Mouse (Mus musculus): ENCODE data around the gene Qprt. TPM values are rescaled to one million over a fixed set of nuclear protein-coding genes. Genes with fewer than 3 reads are reported as not detected.

Gene Qprt
- polyA plus RNA-seq, 1 experiment from 2014 or later: 151 TPM

GRCm38 (mm10) chr7:127098521-127098920, 23.5 kb downstream of the Qprt start:
- H3K4me2 ChIP-seq (ENCODE audit: low read depth, low read length): no peak overlapping the region
- no peaks in the 10 kb centered on the region for H3K9me3 ChIP-seq (ENCODE audit: low read length)
- H3K4me3 ChIP-seq (ENCODE audit: low read depth, low read length): no peak overlapping the region
- no peak overlapping the region for H3K27ac ChIP-seq (ENCODE audit: low read depth)
- H3K4me1 ChIP-seq (ENCODE audit: insufficient read depth): no peaks in the 10 kb centered on the region
- H3K9ac ChIP-seq (replicated peaks): no peak overlapping the region
- ATAC-seq: no peak
- no peaks in the 10 kb centered on the region for H3K27me3 ChIP-seq (ENCODE audit: insufficient read depth, low read length)
- no peak for DNase-seq
- WGBS (ENCODE audit: insufficient replicate concordance): 72% methylated on average over 5 of the region's 5 CpGs
- peaks cover 2% of the 10 kb centered on the region; the same call in 1 of the 2 replicates for H3K36me3 ChIP-seq (replicated peaks; ENCODE audit: insufficient read depth, low read length)
- TF ChIP-seq CTCF (IDR thresholded peaks at IDR 0.05; ENCODE audit: low read depth) (no peak), EP300 (IDR thresholded peaks at IDR 0.05; ENCODE audit: low read depth) (no peak)

- no peak for ATAC-seq
- H3K9ac ChIP-seq (replicated peaks): no peak overlapping the region
- 84% methylated on average over 7 of the region's 7 CpGs for WGBS (ENCODE audit: insufficient replicate concordance)
- no peak overlapping the region for H3K4me3 ChIP-seq (ENCODE audit: low read depth, low read length)
- peaks cover 15% of the 10 kb centered on the region; the same call in 1 of the 2 replicates for H3K36me3 ChIP-seq (replicated peaks; ENCODE audit: insufficient read depth, low read length)
- no peak overlapping the region for H3K27ac ChIP-seq (ENCODE audit: low read depth)
- H3K9me3 ChIP-seq (ENCODE audit: low read length): no peaks in the 10 kb centered on the region
- H3K27me3 ChIP-seq (ENCODE audit: insufficient read depth, low read length): no peaks in the 10 kb centered on the region
- TF ChIP-seq CTCF (IDR thresholded peaks at IDR 0.05; ENCODE audit: low read depth) (no peak), EP300 (IDR thresholded peaks at IDR 0.05; ENCODE audit: low read depth) (no peak)
- H3K4me1 ChIP-seq (ENCODE audit: insufficient read depth): peaks cover 11% of the 10 kb centered on the region
- no peak for DNase-seq
- H3K4me2 ChIP-seq (ENCODE audit: low read depth, low read length): no peak overlapping the region
These were observed 25.6 kb downstream of the Qprt start for GRCm38 (mm10) chr7:127096456-127096855.

GRCm38 (mm10) chr7:127093914-127094313, 28.1 kb downstream of the Qprt start:
- H3K27me3 ChIP-seq (ENCODE audit: insufficient read depth, low read length): no peaks in the 10 kb centered on the region
- ATAC-seq (no peak), DNase-seq (no peak)
- no peaks in the 10 kb centered on the region for H3K9me3 ChIP-seq (ENCODE audit: low read length)
- WGBS (ENCODE audit: insufficient replicate concordance): 69% methylated on average over 3 of the region's 3 CpGs
- TF ChIP-seq EP300 (IDR thresholded peaks at IDR 0.05; ENCODE audit: low read depth) (no peak), CTCF (IDR thresholded peaks at IDR 0.05; ENCODE audit: low read depth) (no peak)
- no peak overlapping the region for H3K4me3 ChIP-seq (ENCODE audit: low read depth, low read length)
- peaks cover 35% of the 10 kb centered on the region for H3K4me1 ChIP-seq (ENCODE audit: insufficient read depth)
- peaks cover 15% of the 10 kb centered on the region; the same call in 1 of the 2 replicates for H3K36me3 ChIP-seq (replicated peaks; ENCODE audit: insufficient read depth, low read length)
- H3K27ac ChIP-seq (ENCODE audit: low read depth): no peak overlapping the region
- H3K9ac ChIP-seq (replicated peaks): no peak overlapping the region
- no peak overlapping the region for H3K4me2 ChIP-seq (ENCODE audit: low read depth, low read length)

GRCm38 (mm10) chr7:127091114-127091896, 30.7 kb downstream of the Qprt start, which contains the start of gene AI467606:
AI467606 (plus strand) TSS chr7:127091359.
- DNase-seq: peak; percentile 89
- peak within 1 kb of the TSS; percentile 66 for H3K4me2 ChIP-seq (ENCODE audit: low read depth, low read length)
- peak within 1 kb of the TSS; percentile 91 for H3K27ac ChIP-seq (ENCODE audit: low read depth)
- WGBS (ENCODE audit: insufficient replicate concordance): 27% methylated on average over 16 of the region's 16 CpGs
- peak within 1 kb of the TSS; percentile 55 for H3K4me3 ChIP-seq (ENCODE audit: low read depth, low read length)
- no peaks in the 10 kb centered on the region for H3K9me3 ChIP-seq (ENCODE audit: low read length)
- TF ChIP-seq CTCF (IDR thresholded peaks at IDR 0.05; ENCODE audit: low read depth) (no peak), EP300 (IDR thresholded peaks at IDR 0.05; ENCODE audit: low read depth) (peak; percentile 85)
- H3K27me3 ChIP-seq (ENCODE audit: insufficient read depth, low read length): no peaks in the 10 kb centered on the region
- peak; percentile 88 for ATAC-seq
- peaks cover 15% of the 10 kb centered on the region; the same call in 1 of the 2 replicates for H3K36me3 ChIP-seq (replicated peaks; ENCODE audit: insufficient read depth, low read length)
- peak within 1 kb of the TSS; percentile 75 for H3K9ac ChIP-seq (replicated peaks)
- H3K4me1 ChIP-seq (ENCODE audit: insufficient read depth): peaks cover 46% of the 10 kb centered on the region

- Histone ChIP-seq H3K36me3 (replicated peaks; ENCODE audit: insufficient read depth, low read length) (peaks cover 15% of the 10 kb centered on the region; the same call in 1 of the 2 replicates), H3K4me3 (ENCODE audit: low read depth, low read length) (peak overlapping the region; percentile 55), H3K9me3 (ENCODE audit: low read length) (no peaks in the 10 kb centered on the region), H3K4me1 (ENCODE audit: insufficient read depth) (peaks cover 49% of the 10 kb centered on the region), H3K27ac (ENCODE audit: low read depth) (peak overlapping the region; percentile 91), H3K9ac (replicated peaks) (peak overlapping the region; percentile 75), H3K27me3 (ENCODE audit: insufficient read depth, low read length) (no peaks in the 10 kb centered on the region), H3K4me2 (ENCODE audit: low read depth, low read length) (peak overlapping the region; percentile 66)
- WGBS (ENCODE audit: insufficient replicate concordance): 43% methylated on average over 20 of the region's 20 CpGs
- ATAC-seq (peak; percentile 7; the same call in 1 of the 2 replicates), DNase-seq (no peak)
- TF ChIP-seq EP300 (IDR thresholded peaks at IDR 0.05; ENCODE audit: low read depth): no peak
- no peak for TF ChIP-seq CTCF (IDR thresholded peaks at IDR 0.05; ENCODE audit: low read depth)
These were observed 31.6 kb downstream of the Qprt start for GRCm38 (mm10) chr7:127090154-127091113.
